Mouse (Mus musculus) liver, embryonic 14.5 days (tissue): ENCODE data around the gene Nat8.

ENCODE experiments used
- CTCF ChIP-seq: IDR thresholded peaks from 2 replicates; pipeline ENCODE4 v1.5.1; 2016; ENCODE audit warnings: antibody characterized with exemption, low read depth, control low read depth
- EP300 ChIP-seq: IDR thresholded peaks from 2 replicates; pipeline ENCODE4 v1.6.1; 2016; ENCODE audit warnings: antibody characterized with exemption, low read depth

GRCm38 (mm10) chr6:85848140-85848539, 16.3 kb upstream of the Nat8 start:
- TF ChIP-seq CTCF (no peak), EP300 (no peak)
